Mouse (Mus musculus) G1E (cell line): ENCODE measurements around the gene Ttc16.

Experiments used
- CTCF ChIP-seq: IDR thresholded peaks from 2 replicates; pipeline ENCODE4 v1.5.1; 2012; ENCODE audit warnings: low read depth, low read length, inconsistent platforms, mixed read lengths
- GATA1 ChIP-seq: IDR thresholded peaks from 2 replicates; pipeline ENCODE4 v1.6.1; 2012; ENCODE audit warnings: borderline replicate concordance, low read length, inconsistent platforms, mixed read lengths
- POLR2AphosphoS5 ChIP-seq: IDR thresholded peaks from 2 replicates; pipeline ENCODE4 v1.6.1; 2012; ENCODE audit warnings: low read depth, low read length, inconsistent platforms; ENCODE audit not compliant: insufficient replicate concordance

DNA sequence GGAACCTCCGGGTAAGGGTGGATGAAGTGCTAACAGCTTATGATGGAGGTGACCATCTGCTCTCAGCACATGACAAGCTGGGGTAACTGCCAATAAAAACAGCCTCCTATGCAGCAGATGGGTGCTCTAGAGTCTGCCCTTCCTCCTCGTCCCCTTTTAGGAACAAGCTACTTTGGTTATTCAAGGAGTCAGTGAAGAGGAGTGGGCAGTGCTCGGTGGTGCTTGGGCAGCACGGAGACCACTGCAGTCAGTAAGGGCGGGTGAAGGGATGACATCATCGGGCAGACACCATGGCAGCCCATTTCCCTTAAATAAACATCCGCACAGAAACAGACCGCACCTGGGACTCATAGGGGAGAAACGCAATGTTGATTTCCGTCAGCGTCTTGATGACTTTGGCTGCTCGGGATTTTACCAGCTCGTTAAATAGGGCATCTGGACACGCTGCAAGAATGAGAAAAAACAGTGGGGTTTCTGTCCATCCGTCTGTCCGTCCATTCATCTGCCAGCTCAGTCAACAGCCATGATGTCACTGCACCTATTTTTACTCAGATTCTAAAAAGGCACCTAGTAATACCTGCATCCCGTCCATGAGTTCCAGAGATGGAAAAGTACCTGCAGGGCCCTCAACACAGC, 41.6 kb upstream of the Ttc16 start:
- TF ChIP-seq POLR2AphosphoS5 (no peak), GATA1 (no peak), CTCF (no peak)
